Mouse (Mus musculus) testis, postnatal 10 days (tissue): ENCODE data around the gene Dgke.
"Not testable (repeated sequence)": the region's sequence is repeated elsewhere in the genome, so short reads cannot be mapped to it uniquely, and the experiment has no call there.

Experiments used
- DNase-seq: peaks from one replicate; pipeline ENCODE4 v3.0.0; 2021; ENCODE audit warnings: low spot score

Dgke gene

DNA sequence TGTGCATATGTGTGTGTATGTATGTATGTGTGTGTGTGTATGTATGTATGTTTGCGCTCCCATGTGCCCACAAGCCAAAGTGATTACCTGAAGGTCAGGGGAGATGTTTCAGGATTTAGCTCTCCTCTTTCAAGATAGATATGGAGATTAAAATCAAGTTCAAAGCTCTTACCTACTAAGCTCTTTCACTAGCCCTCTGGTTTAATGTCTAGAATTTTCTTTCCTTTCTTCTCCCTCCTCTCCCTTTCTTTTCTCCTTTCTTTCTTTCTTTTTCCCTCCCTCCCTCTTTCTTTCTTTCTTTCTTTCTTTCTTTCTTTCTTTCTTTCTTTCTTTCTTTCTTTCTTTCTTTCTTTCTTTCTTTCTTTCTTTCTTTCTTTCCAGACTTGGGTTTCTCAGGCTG lies at the start of gene Dgke:
Dgke (minus strand) TSS at position 101 of the 400 bp plus-strand sequence.
- no peak for DNase-seq

DNA sequence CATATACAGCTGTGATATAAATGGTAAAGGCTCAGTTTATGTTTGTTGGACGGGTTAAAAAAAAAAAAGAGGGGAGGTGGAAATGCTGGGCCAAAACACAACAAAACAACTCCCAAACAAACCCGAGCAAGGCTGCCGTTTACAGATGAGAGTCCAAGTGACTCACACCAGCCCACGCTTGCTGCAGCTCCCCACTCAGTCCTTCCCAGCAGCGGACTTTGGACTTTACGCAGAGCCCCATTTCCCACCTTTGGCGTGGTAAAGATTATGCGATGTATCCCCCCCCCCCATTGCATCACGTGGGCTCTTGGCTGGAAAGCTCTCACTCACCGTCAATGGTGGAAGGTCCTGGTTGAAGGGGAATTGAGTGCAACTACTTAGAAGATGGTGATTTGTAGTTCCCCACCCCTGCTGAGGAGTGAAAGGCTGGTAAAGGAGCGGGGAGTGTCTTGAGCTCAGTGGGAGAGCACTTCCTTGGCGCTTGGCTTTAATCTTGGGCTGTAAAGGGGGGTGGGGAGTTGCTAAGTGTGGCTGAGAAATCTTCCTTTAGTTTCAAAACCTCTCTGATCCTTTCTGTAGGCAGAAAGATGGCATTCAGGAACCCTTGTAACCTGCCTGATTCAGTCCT lies 40.6 kb upstream of the Dgke start:
- DNase-seq, result no peak

DNA sequence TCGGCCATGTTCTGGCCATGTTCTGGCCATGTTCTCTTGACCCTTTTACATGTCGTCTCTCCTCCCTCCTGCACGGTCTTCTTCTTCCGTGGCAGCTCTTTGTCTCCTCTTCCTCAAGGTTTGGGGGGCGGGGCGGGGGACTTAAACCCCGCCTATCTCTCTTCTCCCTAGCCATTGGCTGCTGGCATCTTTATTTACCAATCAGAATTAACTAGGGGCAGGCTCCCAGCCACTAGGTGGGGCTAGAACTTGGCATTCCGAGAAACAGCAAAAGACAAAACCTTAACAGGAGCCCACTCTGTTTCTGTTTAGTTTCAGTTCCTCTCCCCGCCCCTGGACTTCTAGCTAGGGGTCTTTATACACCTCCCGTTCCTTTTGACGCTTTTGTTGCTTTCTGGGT lies 39.2 kb upstream of the Dgke start:
- peak; percentile 53 for DNase-seq

DNA sequence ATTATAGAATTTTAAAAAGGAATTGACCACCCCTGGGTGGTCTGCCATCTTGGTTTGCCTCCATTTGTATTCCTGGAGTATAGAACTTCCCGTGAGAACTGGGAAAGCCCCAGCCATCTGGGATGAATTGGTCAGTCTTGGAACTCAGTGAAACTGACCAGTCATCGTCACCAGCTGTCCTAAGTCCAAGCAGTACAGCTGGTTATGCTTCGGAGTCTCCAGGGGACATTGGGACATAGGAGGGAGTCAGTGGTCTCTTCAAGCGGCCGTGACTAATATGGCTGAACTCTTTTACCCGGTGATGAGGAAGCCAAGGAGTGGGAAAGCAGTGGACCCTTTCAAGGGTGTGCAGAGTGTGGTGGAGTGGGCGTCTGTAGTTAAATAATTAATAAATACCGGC lies 38.6 kb upstream of the Dgke start:
- DNase-seq, result no peak

- DNase-seq, result no peak
Observed at GRCm38 (mm10) chr11:89103166-89103565, 36.5 kb upstream of the Dgke start.

DNA sequence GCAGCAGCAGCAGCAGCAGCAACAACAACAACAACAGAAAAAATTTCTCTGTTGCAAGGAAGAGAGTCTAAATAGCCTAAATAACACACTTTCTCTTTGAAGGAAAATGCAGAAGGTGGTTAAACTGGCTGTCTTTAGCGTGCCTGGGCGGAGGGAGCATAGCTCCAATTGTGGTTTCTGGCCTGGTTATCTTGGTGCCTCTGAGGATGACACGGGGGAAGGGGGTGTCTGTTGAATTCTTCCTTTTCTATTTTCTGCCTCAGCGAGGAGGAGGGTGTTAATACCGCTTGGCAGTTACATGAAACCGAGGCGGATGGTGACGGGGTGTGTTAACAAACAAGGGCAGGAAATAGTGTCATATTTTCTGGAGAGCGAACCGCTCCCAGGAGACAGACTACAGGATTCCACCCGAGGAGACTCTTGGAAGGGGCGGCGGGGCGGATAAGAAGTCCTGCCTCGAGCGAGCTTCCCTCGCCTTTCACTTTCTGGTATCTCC lies 34.2 kb upstream of the Dgke start:
- DNase-seq, result no peak

DNA sequence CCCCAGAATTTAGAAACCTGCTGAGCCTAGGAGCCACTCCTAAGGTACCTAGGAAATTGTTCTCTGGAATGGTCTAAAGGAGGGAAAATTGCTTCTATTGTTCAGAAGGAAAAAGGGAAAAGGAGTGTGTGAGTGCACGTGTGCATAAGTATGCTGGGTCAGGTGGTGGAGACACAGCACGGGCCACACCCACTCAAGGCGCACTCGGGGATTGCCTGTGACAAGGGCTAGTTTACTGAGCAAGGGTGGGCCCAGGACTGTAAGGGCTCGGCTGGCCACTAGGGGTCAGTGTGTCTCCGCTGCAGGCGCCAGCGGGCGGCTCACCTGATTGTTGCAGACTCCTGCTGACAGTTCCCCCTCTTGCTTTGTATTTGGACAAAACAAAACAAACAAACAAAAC lies 33.8 kb upstream of the Dgke start:
- DNase-seq, result peak; percentile 91

GRCm38 (mm10) chr11:89098930-89099329 lies 32.3 kb upstream of the Dgke start:
- no peak for DNase-seq

DNA sequence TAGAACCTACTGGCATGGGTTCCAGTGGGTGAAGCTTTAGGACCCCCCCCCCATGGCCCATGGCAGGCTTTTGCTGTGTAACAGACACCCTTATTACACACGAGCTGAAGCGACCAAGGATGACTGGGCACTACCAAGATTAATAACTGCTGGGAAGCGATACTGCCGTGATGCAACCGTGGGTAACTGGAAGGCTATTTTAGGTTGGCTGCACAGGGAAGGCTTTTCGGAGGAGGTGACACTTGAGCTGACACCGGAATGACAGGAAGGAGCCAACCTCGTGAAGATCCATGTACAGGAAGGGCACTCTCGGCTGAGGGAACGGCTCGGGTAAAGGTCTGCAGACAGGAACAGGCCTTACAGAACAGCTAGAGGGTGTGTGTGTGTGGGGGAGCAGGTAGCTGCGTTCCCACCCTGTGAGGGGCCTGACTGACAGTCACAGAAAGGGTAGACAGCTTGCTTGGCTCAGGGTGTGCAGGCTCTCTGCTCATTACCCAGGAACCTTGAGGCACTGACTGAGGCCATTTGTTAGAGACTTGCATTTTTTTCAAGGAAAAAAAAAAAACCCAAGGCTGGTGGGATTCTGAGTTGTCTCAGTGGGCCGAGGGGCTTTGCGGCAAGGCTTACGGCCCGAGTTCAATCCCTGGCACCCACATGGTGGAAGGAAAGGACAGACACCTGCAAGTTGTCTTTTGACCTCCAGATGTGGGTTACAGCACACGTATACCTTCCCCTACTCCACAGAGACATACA lies 31.6 kb upstream of the Dgke start:
- DNase-seq, result no peak

- not testable (repeated sequence) for DNase-seq
Observed at GRCm38 (mm10) chr11:89097292-89097691, 30.6 kb upstream of the Dgke start.

DNA sequence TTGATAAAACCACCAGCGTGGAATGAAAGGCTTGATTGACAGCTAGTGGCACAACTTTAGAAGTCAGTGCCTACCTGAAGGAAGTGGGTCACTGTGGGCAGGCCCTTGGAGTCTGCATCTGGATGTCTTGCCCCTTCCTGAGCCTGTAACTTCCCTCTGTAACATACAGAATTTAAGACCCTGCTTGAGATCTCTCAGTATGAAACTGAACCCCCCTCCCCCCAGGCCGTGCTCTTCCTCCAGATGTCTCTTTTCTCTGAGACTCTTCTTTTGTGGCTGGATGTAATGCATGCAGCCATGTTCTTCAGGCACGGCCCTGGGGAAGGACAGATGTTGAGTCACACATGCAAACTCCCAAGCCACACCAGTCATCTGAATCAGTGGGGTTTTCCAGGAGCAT lies 28.7 kb upstream of the Dgke start:
- DNase-seq, result no peak

- no peak for DNase-seq
Observed at GRCm38 (mm10) chr11:89092714-89093113, 26.1 kb upstream of the Dgke start.

DNA sequence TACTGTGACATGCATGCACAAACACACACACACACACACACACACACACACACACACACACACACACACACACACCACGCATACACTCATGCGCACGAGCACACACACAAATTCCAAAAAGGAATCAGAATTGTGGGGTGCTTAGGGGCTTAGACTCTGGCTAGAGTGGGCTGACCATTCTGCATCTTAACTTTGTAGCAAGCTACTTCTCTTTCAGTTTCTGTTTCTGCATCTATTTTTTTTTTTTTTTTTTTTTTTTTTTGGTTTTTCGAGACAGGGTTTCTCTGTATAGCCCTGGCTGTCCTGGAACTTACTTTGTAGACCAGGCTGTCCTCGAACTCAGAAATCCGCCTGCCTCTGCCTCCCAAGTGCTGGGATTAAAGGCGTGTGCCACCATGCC lies 23.7 kb upstream of the Dgke start:
- DNase-seq, result not testable (repeated sequence)

GRCm38 (mm10) chr11:89088754-89089153 lies 22.1 kb upstream of the Dgke start:
- DNase-seq, result no peak

DNA sequence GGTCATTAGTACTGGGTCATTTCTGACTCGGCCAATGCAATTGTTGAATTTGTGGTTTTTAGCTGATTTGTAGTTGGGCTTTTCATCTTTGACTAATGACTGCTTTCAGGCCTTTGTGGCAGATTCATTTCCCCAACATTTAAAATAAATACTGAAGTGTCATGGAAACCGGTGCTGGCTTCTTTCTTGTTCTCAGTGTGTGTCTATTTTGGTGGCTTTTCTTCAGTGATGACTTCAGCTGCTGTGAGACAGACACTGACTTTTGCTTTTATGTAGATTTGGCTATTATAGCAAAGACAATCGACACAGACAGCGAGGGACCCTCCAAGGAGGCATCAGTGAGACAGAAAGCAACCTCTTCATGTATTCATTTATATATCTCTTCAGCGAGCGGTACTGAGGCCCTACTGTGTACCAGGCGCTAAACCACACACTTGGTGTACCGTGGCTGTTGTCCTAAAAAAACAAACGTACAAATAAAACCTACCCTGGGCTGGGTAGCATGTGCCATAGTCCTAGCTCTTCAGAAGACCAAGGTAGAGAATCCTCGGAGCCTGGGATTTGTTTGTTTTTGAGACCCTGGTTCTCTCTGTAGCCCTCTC lies 19.7 kb upstream of the Dgke start:
- no peak for DNase-seq

DNA sequence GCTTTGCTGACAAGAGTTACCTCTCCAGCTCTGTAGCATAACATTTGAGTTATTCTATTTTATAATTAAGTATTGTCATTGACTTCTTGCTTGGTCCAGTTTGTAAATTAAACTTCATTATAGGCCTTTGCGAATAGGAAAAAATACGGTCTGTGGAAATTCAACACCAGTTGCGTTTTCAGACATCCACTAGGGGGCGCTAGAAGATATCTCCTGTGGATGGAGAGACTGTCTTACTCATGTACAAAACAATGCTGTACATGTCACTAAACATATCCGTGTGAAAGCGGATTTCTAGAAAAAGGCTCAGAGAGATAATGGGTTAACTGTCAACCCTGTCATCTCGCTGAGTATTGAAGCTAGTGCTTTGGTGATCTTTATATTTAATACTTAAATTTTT lies 18.0 kb upstream of the Dgke start:
- no peak for DNase-seq

DNA sequence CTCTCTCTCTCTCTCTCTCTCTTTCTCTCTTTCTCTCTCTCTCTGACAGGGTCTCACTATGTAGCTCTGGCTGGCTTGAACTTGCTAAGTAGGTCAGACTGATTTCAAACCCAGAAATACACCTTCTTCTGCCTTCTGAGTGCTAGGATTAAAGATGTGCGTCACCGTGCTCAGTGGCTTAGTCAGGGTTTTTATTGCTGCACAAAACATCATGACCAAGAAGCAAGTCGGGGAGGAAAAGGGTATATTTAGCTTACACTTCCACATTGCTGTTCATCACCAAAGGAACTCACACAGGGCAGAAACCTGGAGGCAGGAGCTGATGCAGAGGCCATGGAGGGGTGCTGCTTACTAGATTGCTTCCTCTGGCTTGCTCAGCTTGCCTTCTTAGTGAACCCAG lies 16.0 kb upstream of the Dgke start:
- DNase-seq, result not testable (repeated sequence)

GRCm38 (mm10) chr11:89081906-89082305 lies 15.3 kb upstream of the Dgke start:
- DNase-seq, result not testable (repeated sequence)

DNA sequence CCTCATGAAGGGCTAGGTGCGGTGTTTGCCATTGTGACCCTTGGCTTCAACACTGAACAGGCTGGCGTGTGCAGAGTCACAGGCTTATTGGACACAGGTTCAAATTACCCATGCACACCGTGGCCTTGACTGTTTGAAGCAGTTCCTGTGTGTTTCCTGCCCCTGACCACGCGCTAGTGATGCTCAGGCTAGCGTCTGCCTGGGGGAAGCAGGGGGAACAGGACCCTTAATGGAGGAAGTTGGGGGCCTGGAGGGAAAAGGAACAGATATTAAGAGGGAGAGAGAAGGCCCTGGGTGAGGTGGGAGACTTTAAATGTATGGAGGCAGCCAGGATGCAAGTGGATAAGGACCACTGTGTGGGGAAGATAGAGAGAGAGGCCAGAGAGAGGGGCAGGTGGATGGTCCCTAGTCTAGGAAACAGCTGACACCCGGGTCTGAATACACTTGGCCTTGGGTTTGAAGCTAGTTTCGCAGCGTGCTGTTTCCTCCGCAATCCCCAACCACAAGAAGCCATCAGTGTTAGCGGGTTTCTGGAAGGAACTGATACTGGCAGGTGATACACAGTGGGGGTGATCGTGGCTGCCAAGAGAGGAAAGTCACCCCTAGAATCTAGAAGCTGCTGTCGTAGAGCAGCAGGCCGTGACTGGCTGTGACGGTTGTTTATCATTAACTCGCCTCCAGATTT lies 12.5 kb upstream of the Dgke start:
- DNase-seq, result no peak

DNA sequence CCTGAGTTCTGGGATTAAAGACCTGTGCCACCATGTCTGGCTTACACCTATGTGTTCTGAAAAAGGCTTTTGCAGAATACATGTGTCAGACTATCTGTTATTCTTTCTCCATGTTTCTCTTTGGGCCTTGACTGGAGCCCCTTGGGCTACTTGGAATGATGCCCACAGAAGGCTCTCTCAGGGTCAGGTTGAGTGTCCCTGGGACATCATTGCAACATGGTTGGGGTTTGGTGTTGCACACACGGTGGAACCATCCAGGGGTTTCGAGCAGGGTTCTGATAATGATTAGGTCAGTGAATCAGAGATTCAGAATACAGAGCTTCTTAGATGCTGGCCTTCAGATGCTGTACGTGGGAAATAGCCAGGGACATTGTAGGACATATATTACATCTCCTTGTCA lies 11.7 kb upstream of the Dgke start:
- DNase-seq, result no peak

- DNase-seq, result no peak
Observed at GRCm38 (mm10) chr11:89077601-89078000, 11.0 kb upstream of the Dgke start.

- no peak for DNase-seq
Observed at GRCm38 (mm10) chr11:89076370-89076821, 9.7 kb upstream of the Dgke start.
